Mouse (Mus musculus): Measurements from ENCODE around the gene Dhx16.

DNA sequence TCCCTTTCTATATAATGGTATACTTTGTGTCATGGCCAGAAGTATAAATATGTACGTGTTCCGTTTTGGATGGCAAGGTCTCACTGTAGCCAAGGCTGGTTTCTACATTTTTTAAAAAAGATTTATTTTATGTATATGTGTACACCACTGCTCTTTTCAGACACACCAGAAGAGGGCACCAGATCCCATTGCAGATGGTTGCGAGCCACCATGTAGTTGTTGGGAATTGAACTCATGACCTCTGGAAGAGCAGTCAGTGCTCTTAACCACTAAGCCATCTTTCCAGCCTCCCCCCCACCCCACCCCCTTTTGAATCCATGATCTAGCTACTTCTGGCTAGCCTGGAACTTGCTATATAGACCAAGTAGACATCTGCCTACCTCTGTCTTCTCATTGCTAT is 36.1 kb upstream of the Dhx16 start:
- TF ChIP-seq CTCF (conservative IDR thresholded peaks at IDR 0.05; ENCODE audit: insufficient read depth, insufficient read length, low read depth, low read length) (peak; percentile 31; the same call in 1 of the 2 replicates), POLR2A (IDR thresholded peaks at IDR 0.05; ENCODE audit: low read depth, low read length) (no peak)
